Mouse (Mus musculus) gastrocnemius, adult 8-10 months (tissue): ENCODE data around the gene Krtap3-2. TPM values are rescaled to one million over a fixed set of nuclear protein-coding genes. Genes with fewer than 3 reads are reported as not detected.
"Not testable (repeated sequence)": the region's sequence is repeated elsewhere in the genome, so short reads cannot be mapped to it uniquely, and the experiment has no call there.

Source experiments
- DNase-seq, 2 experiments: peaks; one replicate each; pipeline ENCODE4 v3.0.0; 2022; ENCODE audit warnings: low spot score in 2 of 2
- total RNA-seq, 4 experiments: library from RNA; stranded (reverse); gene quantifications; 2 replicates each; pipeline ENCODE4 v1.2.4; 2022

Gene Krtap3-2
- not detected for total RNA-seq

DNA sequence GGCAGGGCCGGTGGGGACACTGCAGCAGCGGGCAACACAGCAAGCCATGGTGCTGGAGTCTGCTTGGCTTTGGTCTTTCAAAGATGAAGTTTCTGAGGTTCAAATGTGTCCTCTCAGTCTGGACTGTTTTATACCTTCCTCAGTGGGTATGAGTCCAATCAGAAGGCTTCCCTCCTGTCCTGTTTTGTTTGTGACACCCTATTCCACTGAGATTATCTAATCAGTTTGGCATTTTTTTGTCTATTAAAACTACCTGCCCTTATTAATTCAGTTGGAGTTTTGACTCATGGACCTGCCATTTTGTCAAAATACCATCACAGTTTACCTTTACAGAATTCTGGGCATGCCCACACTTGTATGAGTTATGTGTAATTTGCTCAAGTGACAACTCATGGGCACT is at the start of gene Krtap3-2:
Gene Krtap3-2, minus strand, starts transcription at position 101 of the 400 bp plus-strand sequence.
- DNase-seq, result no peak

GRCm38 (mm10) chr11:99603208-99603607 is 46.6 kb upstream of the Krtap3-2 start, which contains the start of gene Gm11938:
Gm11938 (minus strand) TSS chr11:99603308.
- not testable (repeated sequence) for DNase-seq

DNA sequence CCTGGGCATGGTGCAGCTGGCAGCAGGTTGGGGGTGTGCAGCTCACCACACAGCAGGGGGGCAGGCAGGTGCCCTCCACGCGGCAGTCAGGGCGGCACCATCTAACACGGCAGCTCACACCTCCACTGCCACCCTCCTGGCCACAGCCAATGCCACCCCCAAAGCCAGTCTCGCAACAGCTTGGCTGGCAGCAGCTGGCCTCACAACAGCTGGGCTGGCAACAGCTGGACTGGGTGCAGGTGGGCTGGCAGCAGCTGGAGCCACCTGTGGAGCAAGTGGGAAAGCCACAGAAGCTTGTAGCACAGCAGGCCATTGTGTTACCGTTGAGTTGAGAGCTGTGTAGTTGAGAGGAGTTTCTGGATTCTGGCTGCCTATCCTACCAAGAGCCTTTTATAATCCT is 41.1 kb upstream of the Krtap3-2 start, which contains the start of gene Krtap9-3:
Gene Krtap9-3, minus strand, starts transcription at position 364 of the 400 bp plus-strand sequence.
- not testable (repeated sequence) for DNase-seq

DNA sequence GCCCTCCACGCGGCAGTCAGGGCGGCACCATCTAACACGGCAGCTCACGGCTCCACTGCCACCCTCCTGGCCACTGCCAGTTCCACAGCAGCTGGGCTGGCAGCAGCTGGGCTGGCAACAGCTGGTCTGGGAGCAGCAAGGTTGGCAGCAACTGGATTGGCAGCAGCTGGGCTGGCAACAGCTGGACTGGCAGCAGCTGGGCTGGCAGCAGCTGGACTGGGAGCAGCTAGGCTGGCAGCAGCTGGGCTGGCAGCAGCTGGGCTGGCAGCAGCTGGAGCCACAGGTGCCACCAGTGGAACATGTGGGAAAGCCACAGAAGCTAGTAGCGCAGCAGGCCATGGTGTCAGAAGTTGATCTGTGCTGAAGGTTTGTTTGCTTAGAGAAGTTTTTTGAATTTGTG is 34.3 kb upstream of the Krtap3-2 start, which contains the start of gene Krtap1-3:
Gene Krtap1-3, minus strand, starts transcription at position 359 of the 400 bp plus-strand sequence.
- no peak for DNase-seq

DNA sequence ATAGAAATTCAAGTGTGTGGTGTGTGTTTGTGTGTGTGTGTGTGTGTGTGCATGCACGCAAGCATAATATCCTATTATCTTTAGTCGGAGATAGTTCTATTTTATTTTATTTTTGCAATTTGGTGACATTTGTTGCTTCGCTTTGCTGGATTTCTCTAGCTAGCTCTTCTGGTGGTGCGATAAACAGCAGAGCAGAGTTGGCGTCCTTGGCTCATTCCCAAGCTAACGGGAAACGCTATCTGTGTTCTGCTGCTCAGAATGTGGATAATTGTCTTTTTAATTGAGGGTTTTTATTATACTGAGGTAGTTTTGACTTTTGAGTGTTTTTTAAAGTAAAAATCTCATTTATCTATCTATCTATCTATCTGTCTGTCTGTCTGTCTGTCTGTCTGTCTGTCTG is 28.4 kb upstream of the Krtap3-2 start:
- DNase-seq, result no peak

DNA sequence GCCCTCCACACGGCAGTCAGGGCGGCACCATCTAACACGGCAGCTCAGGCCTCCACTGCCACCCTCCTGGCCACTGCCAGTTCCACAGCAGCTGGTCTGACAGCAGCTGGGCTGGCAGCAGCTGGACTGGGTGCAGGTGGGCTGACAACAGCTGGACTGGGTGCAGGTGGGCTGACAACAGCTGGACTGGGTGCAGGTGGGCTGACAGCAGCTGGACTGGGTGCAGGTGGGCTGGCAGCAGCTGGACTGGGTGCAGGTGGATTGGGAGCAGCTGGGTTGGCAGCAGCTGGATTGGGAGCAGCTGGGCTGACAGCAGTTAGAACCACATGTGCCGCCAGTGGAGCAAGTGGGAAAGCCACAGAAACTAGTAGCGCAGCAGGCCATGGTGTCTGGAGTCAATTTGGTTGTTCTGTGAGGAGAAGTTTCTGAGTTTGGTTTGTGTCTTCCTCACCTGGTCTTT is 26.6 kb upstream of the Krtap3-2 start, which contains the start of gene Krtap1-4:
Gene Krtap1-4, minus strand, starts transcription at position 410 of the 460 bp plus-strand sequence.
- DNase-seq, result no peak

- DNase-seq, result no peak
These were observed 24.9 kb upstream of the Krtap3-2 start for GRCm38 (mm10) chr11:99581564-99581963.

GRCm38 (mm10) chr11:99581051-99581450 is 24.4 kb upstream of the Krtap3-2 start:
- DNase-seq, result no peak

DNA sequence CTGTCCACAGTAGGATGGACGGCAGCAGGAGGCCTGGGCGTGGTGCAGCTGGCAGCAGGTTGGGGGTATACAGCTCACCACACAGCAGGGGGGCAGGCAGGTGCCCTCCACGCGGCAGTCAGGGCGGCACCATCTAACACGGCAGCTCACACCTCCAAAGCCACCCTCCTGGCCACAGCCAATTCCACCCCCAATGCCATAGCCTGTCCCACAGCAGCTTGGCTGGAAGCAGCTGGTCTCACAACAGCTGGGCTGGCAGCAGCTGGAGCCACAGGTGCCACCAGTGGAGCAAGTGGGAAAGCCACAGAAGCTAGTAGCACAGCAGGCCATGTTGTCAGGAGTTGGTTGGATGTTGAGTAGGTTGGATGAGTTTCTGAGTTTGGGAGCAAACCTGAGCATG is 24.0 kb upstream of the Krtap3-2 start, which contains the start of gene Krtap1-5:
Gene Krtap1-5, minus strand, starts transcription at position 381 of the 400 bp plus-strand sequence.
- no peak for DNase-seq

GRCm38 (mm10) chr11:99574106-99574505 is 17.5 kb upstream of the Krtap3-2 start:
- no peak for DNase-seq

DNA sequence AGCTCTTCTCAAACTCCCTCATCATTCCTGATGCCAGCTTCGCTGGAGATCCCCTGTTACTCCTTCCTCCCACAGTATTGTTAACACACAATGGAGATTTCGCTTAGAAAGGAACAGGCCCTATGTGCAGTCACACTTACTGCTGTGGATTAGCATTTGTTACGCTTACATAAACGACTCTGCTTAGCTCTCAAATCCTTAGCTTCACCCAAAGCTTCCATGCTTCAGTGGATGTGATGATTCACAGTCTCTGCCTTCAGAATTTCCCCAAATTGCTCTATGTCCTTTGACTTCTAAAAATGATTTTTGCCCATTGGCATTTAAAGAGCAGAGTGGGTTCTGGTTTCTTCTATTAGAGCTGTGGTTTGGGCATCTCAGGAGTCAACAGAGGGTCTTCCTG is 16.5 kb upstream of the Krtap3-2 start:
- DNase-seq, result no peak

- no peak for DNase-seq
These were observed 9.9 kb upstream of the Krtap3-2 start, which contains the start of gene Krtap3-1 for GRCm38 (mm10) chr11:99566530-99566929. Krtap3-1 (minus strand) TSS chr11:99566630.

DNA sequence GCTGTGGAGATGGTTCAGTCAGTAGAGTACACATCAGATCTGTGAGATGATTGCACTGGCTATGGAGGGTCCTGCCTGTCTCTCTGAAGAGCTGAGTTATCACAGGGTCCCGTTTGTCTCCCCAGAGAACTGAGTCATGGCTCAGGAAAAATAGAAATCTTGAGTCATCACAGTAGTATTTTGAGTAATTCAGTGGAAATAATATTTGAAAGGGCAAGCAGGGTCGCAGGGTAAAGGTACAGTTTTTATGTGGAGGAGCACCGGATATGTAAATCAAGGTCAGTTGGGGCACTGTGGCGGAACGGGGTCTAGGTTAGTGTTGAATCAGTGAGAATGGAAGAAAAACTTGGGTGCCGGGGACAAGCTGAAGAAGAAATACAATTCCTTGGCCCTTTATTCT is 5.9 kb upstream of the Krtap3-2 start:
- DNase-seq, result no peak

DNA sequence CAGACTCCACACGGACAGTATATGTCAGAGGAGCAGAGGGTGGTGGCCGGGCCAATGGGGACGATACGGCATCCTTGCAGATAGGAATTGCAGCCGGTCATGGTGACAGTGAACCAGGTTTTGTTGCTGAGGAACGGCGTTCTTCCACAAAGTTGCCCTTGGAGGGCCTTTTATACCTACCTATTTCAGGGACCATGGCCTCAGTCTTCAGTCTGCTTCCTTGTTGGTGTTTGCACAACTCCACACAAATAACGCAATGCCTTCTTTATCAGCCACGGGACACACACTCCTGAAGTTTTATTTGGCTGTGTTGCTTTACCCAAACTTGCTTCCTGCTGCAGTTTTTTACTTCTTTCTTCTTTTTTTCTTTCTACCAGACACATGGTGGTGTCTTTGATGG is 2.7 kb upstream of the Krtap3-2 start, which contains the start of gene Gm11939:
Gene Gm11939, minus strand, starts transcription at position 101 of the 400 bp plus-strand sequence.
- no peak for DNase-seq

- DNase-seq, result no peak
These were observed 1.5 kb upstream of the Krtap3-2 start for GRCm38 (mm10) chr11:99557976-99558745.

DNA sequence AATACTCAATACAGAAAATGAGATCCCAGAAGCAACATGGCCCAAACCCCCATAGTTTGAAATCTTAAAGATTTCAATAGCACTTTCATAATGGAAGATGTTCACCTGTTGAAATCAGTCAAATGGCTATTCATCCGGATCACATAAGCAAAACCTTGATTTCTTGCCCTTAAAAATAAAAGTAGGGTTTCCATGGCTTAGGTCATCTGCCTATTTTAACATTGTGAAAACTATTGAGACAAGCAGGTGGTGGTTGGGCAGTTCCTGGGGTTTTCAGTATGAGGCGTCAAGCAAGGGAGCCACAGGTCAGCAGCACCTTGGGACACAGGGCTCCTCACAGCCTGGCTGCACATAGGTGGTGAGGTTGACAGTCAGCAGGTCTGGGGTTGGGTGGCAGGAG is 458 bp downstream of the Krtap3-2 start:
- DNase-seq, result no peak

DNA sequence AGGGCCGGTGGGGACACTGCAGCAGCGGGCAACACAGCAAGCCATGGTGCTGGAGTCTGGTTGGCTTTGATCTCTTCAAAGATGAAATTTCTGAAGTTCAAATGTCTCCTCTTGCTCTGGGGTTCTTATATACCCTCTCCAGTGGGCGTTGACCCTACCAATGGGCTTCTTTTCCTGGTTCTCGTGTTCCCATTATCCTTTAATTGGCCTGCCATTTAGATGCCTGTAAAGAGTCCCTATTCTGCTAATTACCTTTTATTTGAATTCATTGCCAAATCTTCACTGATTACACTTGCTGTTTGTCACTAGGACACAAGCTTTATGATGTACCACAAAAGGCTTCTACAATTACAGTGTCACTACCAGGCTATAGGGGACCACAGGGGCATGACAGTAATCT is 5.9 kb downstream of the Krtap3-2 start, which contains the start of gene Krtap3-3:
Gene Krtap3-3, minus strand, starts transcription at position 101 of the 400 bp plus-strand sequence.
- no peak for DNase-seq

DNA sequence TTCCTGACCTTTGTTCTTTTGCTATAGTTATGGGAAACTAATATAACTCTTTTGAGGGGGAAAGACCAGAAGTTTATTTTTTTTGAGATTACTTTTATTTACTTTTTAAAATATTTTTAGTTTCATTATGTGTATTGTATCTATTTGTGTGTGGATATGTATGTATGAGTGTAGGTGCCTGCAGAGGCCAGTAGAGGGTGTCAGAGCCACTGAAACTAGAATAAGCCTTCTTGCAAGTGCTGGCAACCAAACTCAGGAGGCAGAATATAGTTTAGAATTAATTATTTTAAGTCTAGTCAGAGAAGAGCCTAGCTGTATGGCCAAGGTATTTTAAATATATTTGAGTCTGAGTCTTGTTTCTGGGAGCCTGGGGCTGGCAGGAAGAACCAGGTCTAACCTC is 8.8 kb downstream of the Krtap3-2 start:
- no peak for DNase-seq

DNA sequence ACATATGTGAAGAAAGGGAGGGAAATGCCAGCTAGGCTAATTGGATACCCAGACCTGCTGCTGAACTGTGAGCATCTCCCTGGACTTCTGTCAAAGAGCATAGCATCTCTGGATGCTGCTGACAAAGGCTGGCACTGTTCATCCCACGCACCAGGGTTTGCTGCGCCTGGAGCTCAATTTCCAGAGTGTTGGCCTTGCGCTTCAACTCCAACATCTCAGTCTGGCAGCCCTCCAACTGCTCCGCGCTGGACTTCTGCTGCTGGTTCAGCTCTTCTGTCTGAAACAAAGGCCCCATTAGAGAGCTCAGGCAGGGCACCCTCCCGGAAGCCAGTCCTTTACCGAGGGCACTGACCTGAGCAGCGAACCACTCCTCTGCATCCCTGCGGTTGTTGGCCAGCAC is 16.9 kb downstream of the Krtap3-2 start:
- DNase-seq, result no peak

GRCm38 (mm10) chr11:99521288-99521860 is 35.3 kb downstream of the Krtap3-2 start, which contains the start of gene Krt39:
Krt39 (minus strand) TSS chr11:99521338.
- no peak for DNase-seq

DNA sequence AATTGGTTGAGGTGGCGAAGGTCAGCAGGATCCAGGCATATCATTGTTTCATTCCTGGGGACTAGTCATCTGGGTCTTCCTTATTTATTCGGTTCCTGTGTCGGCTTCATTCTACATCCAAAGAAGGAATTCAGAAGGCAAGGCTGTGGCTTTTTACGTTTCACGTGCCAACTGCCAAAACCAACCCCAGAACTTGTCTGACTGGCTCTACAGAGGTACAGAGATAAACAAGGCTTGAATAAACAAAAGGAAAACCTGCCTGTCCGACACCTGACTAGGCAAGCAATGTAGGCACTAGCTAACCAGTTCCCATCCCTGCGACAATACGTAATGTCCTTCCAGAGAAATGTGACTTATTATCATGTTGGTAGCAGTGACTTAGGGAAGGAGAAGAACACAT is 42.6 kb downstream of the Krtap3-2 start:
- DNase-seq, result no peak
